Mouse (Mus musculus) lung, postnatal 25 days (tissue): ENCODE measurements at regions not wholly inside any gene's neighbourhood (a gene's known extent, or its start where the extent isn't known, plus 50 kb on each side); places are given as distances from the start of the nearest gene placed in this dataset.

ENCODE experiments used
- DNase-seq: peaks from one replicate; pipeline ENCODE4 v3.0.0; 2022; ENCODE audit warnings: low spot score

- DNase-seq: no peak
Observed at GRCm38 (mm10) chr6:93393551-93393950, 450.3 kb upstream of the Adamts9 start.

- no peak for DNase-seq
Observed at GRCm38 (mm10) chr6:93392402-93392801, 449.1 kb upstream of the Adamts9 start.

GRCm38 (mm10) chr6:93391166-93391565, 447.9 kb upstream of the Adamts9 start:
- DNase-seq: no peak

GRCm38 (mm10) chr6:93371341-93371740, 428.0 kb upstream of the Adamts9 start:
- DNase-seq: no peak

GRCm38 (mm10) chr6:93363846-93364245, 420.6 kb upstream of the Adamts9 start:
- DNase-seq: no peak

- DNase-seq: no peak
Observed at GRCm38 (mm10) chr6:93353353-93354125, 410.2 kb upstream of the Adamts9 start.

GRCm38 (mm10) chr6:93349936-93350700, 406.8 kb upstream of the Adamts9 start:
- DNase-seq: no peak

- no peak for DNase-seq
Observed at GRCm38 (mm10) chr6:93348141-93348540, 404.8 kb upstream of the Adamts9 start.

GRCm38 (mm10) chr6:93328683-93329082, 385.4 kb upstream of the Adamts9 start:
- DNase-seq: peak; percentile 44

GRCm38 (mm10) chr6:93327930-93328329, 384.6 kb upstream of the Adamts9 start:
- no peak for DNase-seq

- DNase-seq: no peak
Observed at GRCm38 (mm10) chr6:93323881-93324280, 380.6 kb upstream of the Adamts9 start.

GRCm38 (mm10) chr6:93314625-93315024, 371.3 kb upstream of the Adamts9 start:
- DNase-seq: no peak

- no peak for DNase-seq
Observed at GRCm38 (mm10) chr6:93305176-93305575, 361.9 kb upstream of the Adamts9 start.

GRCm38 (mm10) chr6:93297975-93298374, 354.7 kb upstream of the Adamts9 start:
- no peak for DNase-seq

GRCm38 (mm10) chr6:93291711-93292110, 348.4 kb upstream of the Adamts9 start:
- DNase-seq: no peak

- no peak for DNase-seq
Observed at GRCm38 (mm10) chr6:93288421-93288820, 345.1 kb upstream of the Adamts9 start.

- no peak for DNase-seq
Observed at GRCm38 (mm10) chr6:93285796-93286195, 342.5 kb upstream of the Adamts9 start.

GRCm38 (mm10) chr6:93281530-93281929, 338.2 kb upstream of the Adamts9 start:
- DNase-seq: no peak

- DNase-seq: peak; percentile 56
Observed at GRCm38 (mm10) chr6:93273917-93274513, 330.7 kb upstream of the Adamts9 start.

- DNase-seq: no peak
Observed at GRCm38 (mm10) chr6:93272206-93272605, 328.9 kb upstream of the Adamts9 start.

- DNase-seq: no peak
Observed at GRCm38 (mm10) chr6:93266826-93267225, 323.5 kb upstream of the Adamts9 start.

GRCm38 (mm10) chr6:93265164-93265563, 321.9 kb upstream of the Adamts9 start:
- no peak for DNase-seq

GRCm38 (mm10) chr6:93260827-93261226, 317.5 kb upstream of the Adamts9 start:
- DNase-seq: no peak
